Mouse (Mus musculus) midbrain, embryonic 14.5 days (tissue): ENCODE data around the gene Dctn5. TPM values are rescaled to one million over a fixed set of nuclear protein-coding genes. Genes with fewer than 3 reads are reported as not detected.

Experiments
- ATAC-seq: fragments of 200-750 bp; cut with Nextera tagmentation; 2 replicates; pipeline ENCODE4 v1.8.0; 2017; ENCODE audit warnings: moderate number of reproducible peaks, moderate library complexity; ENCODE audit not compliant: low FRiP score, low TSS enrichment
- DNase-seq: peaks from one replicate; pipeline ENCODE4 v3.0.0-alpha.2; 2015
- H3K27ac ChIP-seq: fragments of 300-500 bp; sonication (generic); replicated peaks from 2 replicates; pipeline ENCODE4 v1.5.1; 2014; ENCODE audit warnings: mild to moderate bottlenecking, low read depth, low read length, moderate library complexity
- H3K27me3 ChIP-seq: fragments of 300-500 bp; sonication (generic); 2 replicates; pipeline ENCODE4 v1.6.1; 2014; ENCODE audit warnings: low read length, control low read depth, mixed read lengths; ENCODE audit not compliant: control insufficient read depth, insufficient read depth
- H3K36me3 ChIP-seq: fragments of 300-500 bp; sonication (generic); 2 replicates; pipeline ENCODE4 v1.6.1; 2014; ENCODE audit warnings: low read length, control low read depth; ENCODE audit not compliant: control insufficient read depth, insufficient read depth
- H3K4me1 ChIP-seq: fragments of 300-500 bp; sonication (generic); 2 replicates; pipeline ENCODE4 v1.6.1; 2014; ENCODE audit warnings: mild to moderate bottlenecking, antibody characterized with exemption, low read length, control low read depth; ENCODE audit not compliant: control insufficient read depth, insufficient read depth
- H3K4me2 ChIP-seq: fragments of 300-500 bp; sonication (generic); 2 replicates; pipeline ENCODE4 v1.6.1; 2014; ENCODE audit warnings: mild to moderate bottlenecking, low read length, moderate library complexity
- H3K4me3 ChIP-seq: fragments of 300-500 bp; sonication (generic); replicated peaks from 2 replicates; pipeline ENCODE4 v1.5.1; 2014; ENCODE audit warnings: low read depth, low read length
- H3K9ac ChIP-seq: fragments of 300-500 bp; sonication (generic); replicated peaks from 2 replicates; pipeline ENCODE4 v1.6.1; 2014; ENCODE audit warnings: mild to moderate bottlenecking, low read length, moderate library complexity
- H3K9me3 ChIP-seq: fragments of 300-500 bp; sonication (generic); 2 replicates; pipeline ENCODE4 v1.6.1; 2016; ENCODE audit warnings: low read length, control low read depth, mixed read lengths; ENCODE audit not compliant: control insufficient read depth
- WGBS: fragments of 180-500 bp; shearing (Covaris S2); extraction: QIAGEN DNeasy Blood & Tissue Kit; methylation state at CpG from one replicate; pipeline ENCODE4 v1.1.7; 2014; 5-methylcytosine and 5-hydroxymethylcytosine counted together
- polyA plus RNA-seq: library from polyadenylated mRNA; unstranded; fragments of >200 nt; fragmentation: Nextera tagmentation; extraction: Ambion mirVana; gene quantifications from 2 replicates; pipeline ENCODE4 v1.2.1, GENCODE M21; 2014

Gene Dctn5
- polyA plus RNA-seq, 1 experiment from 2014 or later = 167 TPM

DNA sequence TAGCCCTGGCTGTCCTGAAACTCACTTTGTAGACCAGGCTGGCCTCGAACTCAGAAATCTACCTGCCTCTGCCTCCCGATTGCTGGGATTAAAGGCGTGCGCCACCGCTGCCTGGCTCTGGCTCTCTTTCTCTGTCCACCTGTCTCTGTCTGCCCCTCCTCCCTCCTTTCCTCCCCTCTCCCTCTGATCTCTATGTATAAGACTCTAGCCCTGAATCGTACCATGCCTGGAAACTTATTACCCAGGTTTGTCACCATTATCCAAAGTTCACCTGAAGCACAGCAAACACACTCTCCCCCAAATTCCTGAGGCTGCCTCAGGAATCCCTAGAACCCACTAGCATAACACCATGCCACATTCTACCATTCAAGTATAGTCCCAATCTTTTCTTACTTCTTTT is 24.6 kb upstream of the Dctn5 start:
- DNase-seq (no peak), ATAC-seq (no peak)
- Histone ChIP-seq H3K9me3 (no peaks in the 10 kb centered on the region), H3K4me2 (no peak overlapping the region), H3K9ac (no peak overlapping the region), H3K4me1 (no peaks in the 10 kb centered on the region), H3K4me3 (no peak overlapping the region), H3K27me3 (no peaks in the 10 kb centered on the region), H3K36me3 (peaks cover 13% of the 10 kb centered on the region; the same call in 1 of the 2 replicates), H3K27ac (no peak overlapping the region)
- 94% methylated on average over 6 of the region's 6 CpGs for WGBS

GRCm38 (mm10) chr7:122123518-122123917 is 9.3 kb upstream of the Dctn5 start:
- H3K36me3 ChIP-seq = peaks cover 41% of the 10 kb centered on the region
- no peak overlapping the region for H3K9ac ChIP-seq
- no peak overlapping the region for H3K4me3 ChIP-seq
- H3K27ac ChIP-seq = no peak overlapping the region
- no peak overlapping the region for H3K4me2 ChIP-seq
- H3K9me3 ChIP-seq = no peaks in the 10 kb centered on the region
- 93% methylated on average over 4 of the region's 4 CpGs for WGBS
- no peaks in the 10 kb centered on the region for H3K4me1 ChIP-seq
- no peaks in the 10 kb centered on the region for H3K27me3 ChIP-seq
- ATAC-seq (no peak), DNase-seq (no peak)

GRCm38 (mm10) chr7:122125636-122126035 is 7.2 kb upstream of the Dctn5 start:
- Histone ChIP-seq H3K27me3 (no peaks in the 10 kb centered on the region), H3K4me2 (no peak overlapping the region), H3K9ac (no peak overlapping the region), H3K9me3 (no peaks in the 10 kb centered on the region), H3K4me3 (no peak overlapping the region), H3K36me3 (peaks cover 36% of the 10 kb centered on the region), H3K4me1 (no peaks in the 10 kb centered on the region), H3K27ac (no peak overlapping the region)
- ATAC-seq = no peak
- no peak for DNase-seq
- WGBS = 73% methylated on average over 8 of the region's 8 CpGs

- 94% methylated on average over 11 of the region's 11 CpGs for WGBS
- 0 out of 2 replicates have a peak, but pooled peaks cover under 1% of the 10 kb centered on the region for H3K4me1 ChIP-seq
- H3K27me3 ChIP-seq = no peaks in the 10 kb centered on the region
Observed at GRCm38 (mm10) chr7:122126946-122127345, 5.9 kb upstream of the Dctn5 start.

GRCm38 (mm10) chr7:122131834-122132233 is 1.0 kb upstream of the Dctn5 start:
- Histone ChIP-seq H3K9me3 (no peaks in the 10 kb centered on the region), H3K27me3 (no peaks in the 10 kb centered on the region), H3K36me3 (peaks cover 36% of the 10 kb centered on the region), H3K4me1 (peaks cover 10% of the 10 kb centered on the region), H3K4me2 (peak overlapping the region; percentile 89), H3K4me3 (peak overlapping the region; percentile 95), H3K9ac (no peak overlapping the region), H3K27ac (no peak overlapping the region)
- DNase-seq (no peak), ATAC-seq (no peak)

More at GRCm38 (mm10) chr7:122126946-122127345, 5.9 kb upstream of the Dctn5 start:
- Histone ChIP-seq H3K4me2 (no peak overlapping the region), H3K36me3 (peaks cover 31% of the 10 kb centered on the region), H3K9me3 (no peaks in the 10 kb centered on the region), H3K27ac (no peak overlapping the region), H3K9ac (no peak overlapping the region), H3K4me3 (no peak overlapping the region)
- ATAC-seq (no peak), DNase-seq (no peak)

DNA sequence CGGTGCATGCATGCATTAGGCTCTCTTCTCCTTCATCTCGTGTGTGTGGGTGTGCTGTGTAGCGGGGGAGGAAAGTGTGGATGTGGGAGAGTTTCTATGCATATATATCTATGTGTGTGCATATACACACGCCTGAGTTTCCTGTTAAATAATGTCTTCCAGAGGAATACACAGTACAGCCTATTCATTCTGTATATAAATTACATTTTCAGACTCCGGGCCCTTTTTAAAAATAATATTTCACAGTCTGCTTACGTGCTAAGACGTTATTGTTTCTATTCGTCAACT is 441 bp downstream of the Dctn5 start:
- Histone ChIP-seq H3K9me3 (no peaks in the 10 kb centered on the region), H3K27ac (peak overlapping the region; percentile 67), H3K4me1 (peaks cover 10% of the 10 kb centered on the region), H3K36me3 (peaks cover 36% of the 10 kb centered on the region), H3K4me2 (peak overlapping the region; percentile 89), H3K9ac (peak overlapping the region; percentile 82), H3K27me3 (no peaks in the 10 kb centered on the region), H3K4me3 (peak overlapping the region; percentile 95)
- 17% methylated on average over 8 of the region's 8 CpGs for WGBS
- no peak for ATAC-seq
- no peak for DNase-seq

DNA sequence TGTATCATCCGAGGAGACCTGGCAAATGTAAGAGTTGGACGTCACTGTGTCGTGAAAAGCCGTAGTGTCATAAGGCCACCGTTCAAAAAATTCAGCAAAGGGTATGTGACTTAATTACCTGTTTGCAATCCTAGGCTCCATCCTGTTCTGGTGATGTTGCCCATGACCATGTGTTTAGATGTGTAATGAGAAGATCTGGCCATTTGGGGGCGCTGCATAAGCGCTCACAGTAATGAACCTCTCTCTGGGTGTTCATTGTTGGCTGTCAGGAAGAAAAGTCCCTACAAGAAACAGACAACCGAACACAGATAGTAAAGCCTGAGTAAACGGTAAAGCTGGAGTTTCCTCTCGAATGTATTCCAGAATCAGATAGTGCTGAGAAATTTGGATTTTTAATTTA is 2.2 kb downstream of the Dctn5 start:
- H3K36me3 ChIP-seq = peaks cover 52% of the 10 kb centered on the region
- WGBS = 73% methylated on average over 10 of the region's 10 CpGs
- no peaks in the 10 kb centered on the region for H3K27me3 ChIP-seq
- peak; percentile 19 for DNase-seq
- H3K4me2 ChIP-seq = no peak overlapping the region
- no peak overlapping the region for H3K9ac ChIP-seq
- H3K4me1 ChIP-seq = peaks cover 10% of the 10 kb centered on the region
- H3K9me3 ChIP-seq = no peaks in the 10 kb centered on the region
- no peak for ATAC-seq
- H3K4me3 ChIP-seq = no peak overlapping the region
- no peak overlapping the region for H3K27ac ChIP-seq

GRCm38 (mm10) chr7:122137071-122137470 is 4.2 kb downstream of the Dctn5 start:
- Histone ChIP-seq H3K27me3 (no peaks in the 10 kb centered on the region), H3K4me1 (peaks cover 8% of the 10 kb centered on the region), H3K9ac (no peak overlapping the region), H3K9me3 (no peaks in the 10 kb centered on the region), H3K27ac (no peak overlapping the region), H3K4me2 (no peak overlapping the region), H3K36me3 (peaks cover 72% of the 10 kb centered on the region), H3K4me3 (no peak overlapping the region)
- ATAC-seq (no peak), DNase-seq (no peak)

- ATAC-seq = no peak
- Histone ChIP-seq H3K36me3 (peaks cover 80% of the 10 kb centered on the region), H3K4me1 (peaks cover 6% of the 10 kb centered on the region)
Observed at GRCm38 (mm10) chr7:122138190-122138589, 5.3 kb downstream of the Dctn5 start.

More at GRCm38 (mm10) chr7:122138190-122138589, 5.3 kb downstream of the Dctn5 start:
- no peak overlapping the region for H3K9ac ChIP-seq
- DNase-seq = no peak
- WGBS = 90% methylated on average over 5 of the region's 5 CpGs
- no peak overlapping the region for H3K4me2 ChIP-seq
- no peaks in the 10 kb centered on the region for H3K27me3 ChIP-seq
- no peak overlapping the region for H3K4me3 ChIP-seq
- no peaks in the 10 kb centered on the region for H3K9me3 ChIP-seq
- H3K27ac ChIP-seq = no peak overlapping the region
